Mouse (Mus musculus) gastrocnemius, adult 8-10 months (tissue): ENCODE data around the gene Nab1. TPM values are rescaled to one million over a fixed set of nuclear protein-coding genes. Genes with fewer than 3 reads are reported as not detected.
"Not testable (repeated sequence)": the region's sequence is repeated elsewhere in the genome, so short reads cannot be mapped to it uniquely, and the experiment has no call there.

Experiments used
- DNase-seq, 2 experiments: peaks; one replicate each; pipeline ENCODE4 v3.0.0; 2022; ENCODE audit warnings: low spot score in 2 of 2
- total RNA-seq, 4 experiments: library from RNA; stranded (reverse); gene quantifications; 2 replicates each; pipeline ENCODE4 v1.2.4; 2022

Gene Nab1
- 10 to 100 TPM in 2 of 4 experiments, 1 to 10 TPM in 2; 9.2 to 11.5 (median 10.4) TPM for total RNA-seq

GRCm38 (mm10) chr1:52500314-52500981 is at the start of gene Nab1:
Nab1 (minus strand) TSS chr1:52500679.
- peak; percentile 41 to 58 for DNase-seq

GRCm38 (mm10) chr1:52547451-52547850 is 47.0 kb upstream of the Nab1 start:
- DNase-seq, result no peak

GRCm38 (mm10) chr1:52546796-52547195 is 46.3 kb upstream of the Nab1 start:
- no peak for DNase-seq

- DNase-seq, result not testable (repeated sequence)
Observed at GRCm38 (mm10) chr1:52540124-52540523, 39.6 kb upstream of the Nab1 start.

- DNase-seq, result no peak
Observed at GRCm38 (mm10) chr1:52529933-52530332, 29.5 kb upstream of the Nab1 start.

- no peak for DNase-seq
Observed at GRCm38 (mm10) chr1:52527656-52528055, 27.2 kb upstream of the Nab1 start.

GRCm38 (mm10) chr1:52527252-52527651 is 26.8 kb upstream of the Nab1 start:
- no peak for DNase-seq

GRCm38 (mm10) chr1:52524663-52525062 is 24.2 kb upstream of the Nab1 start:
- no peak for DNase-seq

GRCm38 (mm10) chr1:52524150-52524549 is 23.7 kb upstream of the Nab1 start:
- DNase-seq, result no peak

GRCm38 (mm10) chr1:52521436-52521993 is 21.0 kb upstream of the Nab1 start:
- no peak for DNase-seq

- no peak for DNase-seq
Observed at GRCm38 (mm10) chr1:52520131-52520530, 19.7 kb upstream of the Nab1 start.

GRCm38 (mm10) chr1:52515249-52515648 is 14.8 kb upstream of the Nab1 start:
- no peak for DNase-seq

- no peak for DNase-seq
Observed at GRCm38 (mm10) chr1:52511788-52512425, 11.4 kb upstream of the Nab1 start.

- DNase-seq, result no peak
Observed at GRCm38 (mm10) chr1:52506211-52506610, 5.7 kb upstream of the Nab1 start.

GRCm38 (mm10) chr1:52502296-52502695 is 1.8 kb upstream of the Nab1 start:
- no peak for DNase-seq

GRCm38 (mm10) chr1:52501688-52502133 is 1.2 kb upstream of the Nab1 start:
- DNase-seq, result no peak

GRCm38 (mm10) chr1:52501090-52501489 is 611 bp upstream of the Nab1 start:
- no peak for DNase-seq

GRCm38 (mm10) chr1:52499601-52500313 is 722 bp downstream of the Nab1 start:
- DNase-seq, result peak; percentile 9 to 21

GRCm38 (mm10) chr1:52498786-52499450 is 1.6 kb downstream of the Nab1 start:
- no peak for DNase-seq

GRCm38 (mm10) chr1:52489538-52490181 is 10.8 kb downstream of the Nab1 start:
- no peak for DNase-seq

- DNase-seq, result no peak
Observed at GRCm38 (mm10) chr1:52484980-52485379, 15.5 kb downstream of the Nab1 start.
